ENCODE assay signal across 16 mouse cellular contexts in genomic region chr8:77440913-77441312, GRCm38 (mm10).
"Had no signal": no experiment of that assay in that cellular context is flagged by ENCODE, and none has a peak within 500 bp of the region (broad histone marks: within the 10 kb centered on the region; RNA-seq: fewer than 3 reads in every experiment).

No protein-coding gene starts in this region.

- H3K9me3 ChIP-seq: limb, embryonic 15.5 days; midbrain, embryonic 15.5 days; neural tube, embryonic 12.5 days had no signal

- H3K9ac ChIP-seq: limb, embryonic 15.5 days; liver, embryonic 14.5 days; midbrain, embryonic 15.5 days; neural tube, embryonic 12.5 days had no signal

- DNase-seq: layer of hippocampus, adult 9-11 months; layer of hippocampus, postnatal 36 days; lung, adult 18-20 months; lung, postnatal 36 days; retina, postnatal 1 day; spleen, adult 18-20 months; thymus, adult 18-20 months; thymus, postnatal 25 days had no signal

- ATAC-seq: intestine, embryonic 16.5 days; lung, postnatal 0 days; midbrain, embryonic 15.5 days had no signal

- H3K27ac ChIP-seq: kidney, postnatal 0 days; limb, embryonic 15.5 days; liver, embryonic 14.5 days; midbrain, embryonic 15.5 days; neural tube, embryonic 12.5 days had no signal

- H3K4me3 ChIP-seq: limb, embryonic 15.5 days; midbrain, embryonic 15.5 days; neural tube, embryonic 12.5 days had no signal

- H3K4me1 ChIP-seq: midbrain, embryonic 15.5 days had no signal

- H3K27me3 ChIP-seq: limb, embryonic 15.5 days; midbrain, embryonic 15.5 days; neural tube, embryonic 12.5 days had no signal

- H3K4me2 ChIP-seq: limb, embryonic 15.5 days; midbrain, embryonic 11.5 days; midbrain, embryonic 15.5 days; neural tube, embryonic 12.5 days had no signal

- H3K36me3 ChIP-seq: midbrain, embryonic 15.5 days; neural tube, embryonic 12.5 days had no signal
